Mouse (Mus musculus) intestine, embryonic 16.5 days (tissue): ENCODE data around the gene Golt1b. TPM values are rescaled to one million over a fixed set of nuclear protein-coding genes. Genes with fewer than 3 reads are reported as not detected.
A peak's percentile ranks its signal among the peaks of the same experiment; 100 is the strongest.

ENCODE experiments used
- ATAC-seq: fragments of 200-750 bp; cut with Nextera tagmentation; 2 replicates; pipeline ENCODE4 v1.8.0; 2017; ENCODE audit warnings: moderate TSS enrichment, moderate library complexity
- H3K27ac ChIP-seq: fragments of 300-500 bp; sonication (generic); 2 replicates; pipeline ENCODE4 v1.5.1; 2014; ENCODE audit warnings: mild to moderate bottlenecking, low read length
- H3K27me3 ChIP-seq: fragments of 300-500 bp; sonication (generic); replicated peaks from 2 replicates; pipeline ENCODE4 v1.6.1; 2014; ENCODE audit warnings: low read length, control low read depth, mixed read lengths; ENCODE audit not compliant: control insufficient read depth, insufficient read depth
- H3K36me3 ChIP-seq: fragments of 300-500 bp; sonication (generic); 2 replicates; pipeline ENCODE4 v1.6.1; 2014; ENCODE audit warnings: low read length, control low read depth; ENCODE audit not compliant: control insufficient read depth, insufficient read depth
- H3K4me1 ChIP-seq: fragments of 300-500 bp; sonication (generic); 2 replicates; pipeline ENCODE4 v1.6.1; 2014; ENCODE audit warnings: low read length, control low read depth, mixed read lengths; ENCODE audit not compliant: control insufficient read depth, insufficient read depth
- H3K4me2 ChIP-seq: fragments of 300-500 bp; sonication (generic); 2 replicates; pipeline ENCODE4 v1.6.1; 2014; ENCODE audit warnings: low read depth, low read length, control low read depth
- H3K4me3 ChIP-seq: fragments of 300-500 bp; sonication (generic); 2 replicates; pipeline ENCODE4 v1.5.1; 2014; ENCODE audit warnings: mild to moderate bottlenecking, low read length
- H3K9ac ChIP-seq: fragments of 300-500 bp; sonication (generic); 2 replicates; pipeline ENCODE4 v1.6.1; 2014; ENCODE audit warnings: low read depth, low read length
- H3K9me3 ChIP-seq: fragments of 300-500 bp; sonication (generic); 2 replicates; pipeline ENCODE4 v1.6.1; 2016; ENCODE audit warnings: low read length, control low read depth; ENCODE audit not compliant: control insufficient read depth
- WGBS: fragments of 180-500 bp; shearing (Covaris S2); extraction: QIAGEN DNeasy Blood & Tissue Kit; methylation state at CpG from one replicate; pipeline ENCODE4 v1.1.7; 2014; 5-methylcytosine and 5-hydroxymethylcytosine counted together
- polyA plus RNA-seq: library from polyadenylated mRNA; unstranded; fragments of >200 nt; fragmentation: Nextera tagmentation; extraction: Ambion mirVana; gene quantifications from 2 replicates; pipeline ENCODE4 v1.2.1, GENCODE M21; 2015

Golt1b gene
- polyA plus RNA-seq, 1 experiment from 2014 or later, result 59.3 TPM

GRCm38 (mm10) chr6:142411140-142411539 lies 24.1 kb downstream of the Golt1b start:
- 24% methylated on average over 1 of the region's 1 CpGs for WGBS
- ATAC-seq, result no peak

DNA sequence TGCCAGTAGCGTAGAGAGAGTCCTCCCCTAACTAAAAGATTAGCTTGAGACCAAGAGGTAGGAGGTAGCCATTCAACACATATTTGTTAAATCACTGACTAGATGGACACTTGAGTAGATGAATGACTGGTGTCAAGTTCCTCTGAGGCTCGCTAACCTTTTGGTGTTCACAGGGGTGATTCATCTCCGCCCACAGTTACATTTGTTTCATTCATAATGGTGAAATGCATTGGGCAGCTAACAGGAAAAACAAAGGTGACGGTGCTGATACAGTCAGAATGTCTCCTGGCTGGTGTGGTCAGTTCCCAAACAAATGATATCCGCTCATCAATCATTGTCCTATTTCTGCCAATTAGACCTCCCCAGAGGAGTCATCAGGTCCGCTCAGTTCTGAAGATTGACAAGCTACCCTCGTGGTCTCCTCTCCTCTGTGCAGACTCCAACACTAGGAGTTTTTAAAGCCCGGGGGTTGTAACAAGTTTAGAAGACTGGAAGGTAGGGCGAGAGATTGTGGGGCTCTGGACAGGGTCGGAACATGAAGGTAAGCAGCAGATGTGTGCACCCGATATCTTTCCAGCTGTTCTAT lies 26.0 kb downstream of the Golt1b start, which contains the start of gene Spx:
Gene Spx (plus strand): TSS at position 536 of the 586 bp plus-strand sequence.
- 61% methylated on average over 11 of the region's 11 CpGs for WGBS
- H3K4me1 ChIP-seq, result 0 out of 2 replicates have a peak, but pooled peaks cover 3% of the 10 kb centered on the region
- no peak within 1 kb of the TSS for H3K4me2 ChIP-seq
- ATAC-seq, result no peak
- no peak within 1 kb of the TSS for H3K27ac ChIP-seq
- H3K36me3 ChIP-seq, result no peaks in the 10 kb centered on the region
- H3K27me3 ChIP-seq, result peaks cover 13% of the 10 kb centered on the region; the same call in 1 of the 2 replicates
- no peaks in the 10 kb centered on the region for H3K9me3 ChIP-seq
- H3K9ac ChIP-seq, result no peak within 1 kb of the TSS
- H3K4me3 ChIP-seq, result no peak within 1 kb of the TSS

More at GRCm38 (mm10) chr6:142411140-142411539, 24.1 kb downstream of the Golt1b start:
- Histone ChIP-seq H3K36me3 (no peaks in the 10 kb centered on the region), H3K4me2 (no peak overlapping the region), H3K27ac (no peak overlapping the region), H3K4me1 (0 out of 2 replicates have a peak, but pooled peaks cover 3% of the 10 kb centered on the region), H3K27me3 (peaks cover 13% of the 10 kb centered on the region; the same call in 1 of the 2 replicates), H3K4me3 (no peak overlapping the region), H3K9me3 (no peaks in the 10 kb centered on the region), H3K9ac (no peak overlapping the region)

GRCm38 (mm10) chr6:142413845-142414244 lies 26.8 kb downstream of the Golt1b start:
- ATAC-seq, result no peak
- no peaks in the 10 kb centered on the region for H3K36me3 ChIP-seq
- H3K27me3 ChIP-seq, result peaks cover 13% of the 10 kb centered on the region; the same call in 1 of the 2 replicates
- no peaks in the 10 kb centered on the region for H3K9me3 ChIP-seq
- no peak overlapping the region for H3K9ac ChIP-seq
- no peak overlapping the region for H3K27ac ChIP-seq
- H3K4me1 ChIP-seq, result 0 out of 2 replicates have a peak, but pooled peaks cover 3% of the 10 kb centered on the region
- 19% methylated on average over 12 of the region's 12 CpGs for WGBS
- H3K4me2 ChIP-seq, result no peak overlapping the region
- H3K4me3 ChIP-seq, result no peak overlapping the region

GRCm38 (mm10) chr6:142414597-142414996 lies 27.6 kb downstream of the Golt1b start:
- Histone ChIP-seq H3K9me3 (no peaks in the 10 kb centered on the region), H3K27ac (no peak overlapping the region), H3K4me2 (peak overlapping the region; percentile 52), H3K4me1 (0 out of 2 replicates have a peak, but pooled peaks cover 3% of the 10 kb centered on the region), H3K9ac (no peak overlapping the region), H3K36me3 (no peaks in the 10 kb centered on the region), H3K27me3 (peaks cover 13% of the 10 kb centered on the region; the same call in 1 of the 2 replicates), H3K4me3 (peak overlapping the region; percentile 33)
- no peak for ATAC-seq
- WGBS, result 2% methylated on average over 24 of the region's 24 CpGs

GRCm38 (mm10) chr6:142424976-142425375 lies 38.0 kb downstream of the Golt1b start:
- Histone ChIP-seq H3K36me3 (no peaks in the 10 kb centered on the region), H3K9ac (no peak overlapping the region), H3K4me1 (no peaks in the 10 kb centered on the region), H3K27me3 (no peaks in the 10 kb centered on the region), H3K27ac (no peak overlapping the region), H3K4me3 (no peak overlapping the region), H3K9me3 (no peaks in the 10 kb centered on the region), H3K4me2 (no peak overlapping the region)
- WGBS, result 76% methylated on average over 7 of the region's 7 CpGs
- no peak for ATAC-seq

- no peak for ATAC-seq
Observed at GRCm38 (mm10) chr6:142429072-142429471, 42.1 kb downstream of the Golt1b start.

GRCm38 (mm10) chr6:142451381-142451780 lies 64.4 kb downstream of the Golt1b start:
- WGBS, result 70% methylated on average over 12 of the region's 12 CpGs
- Histone ChIP-seq H3K27ac (no peak overlapping the region), H3K4me2 (no peak overlapping the region), H3K9me3 (no peaks in the 10 kb centered on the region), H3K4me1 (no peaks in the 10 kb centered on the region), H3K27me3 (no peaks in the 10 kb centered on the region), H3K36me3 (no peaks in the 10 kb centered on the region), H3K9ac (no peak overlapping the region), H3K4me3 (no peak overlapping the region)
- ATAC-seq, result no peak

More at GRCm38 (mm10) chr6:142429072-142429471, 42.1 kb downstream of the Golt1b start:
- H3K27me3 ChIP-seq, result no peaks in the 10 kb centered on the region
- no peaks in the 10 kb centered on the region for H3K9me3 ChIP-seq
- H3K4me3 ChIP-seq, result no peak overlapping the region
- H3K9ac ChIP-seq, result no peak overlapping the region
- no peak overlapping the region for H3K27ac ChIP-seq
- H3K4me1 ChIP-seq, result no peaks in the 10 kb centered on the region
- no peak overlapping the region for H3K4me2 ChIP-seq
- H3K36me3 ChIP-seq, result no peaks in the 10 kb centered on the region

DNA sequence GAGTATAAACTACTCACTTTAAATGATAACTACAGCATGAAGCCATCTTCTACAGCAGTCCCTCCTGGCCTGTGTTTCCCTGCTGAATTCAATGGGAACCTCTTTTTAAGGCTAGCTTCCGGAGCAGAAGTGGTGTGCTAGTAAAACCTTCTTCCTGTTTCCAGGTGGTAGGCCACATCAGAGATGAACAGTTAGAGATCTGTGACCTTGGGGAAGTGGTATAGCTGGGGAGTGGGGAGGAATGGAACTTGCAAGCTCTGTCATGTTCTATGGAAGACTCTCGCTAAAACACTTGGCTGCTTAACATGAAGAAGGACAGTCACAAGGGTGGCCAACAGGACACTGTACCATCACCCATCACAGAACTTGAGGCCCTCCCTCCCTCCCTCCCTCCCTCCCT lies 66.3 kb downstream of the Golt1b start:
- Histone ChIP-seq H3K36me3 (no peaks in the 10 kb centered on the region), H3K27me3 (no peaks in the 10 kb centered on the region), H3K4me3 (no peak overlapping the region), H3K9ac (no peak overlapping the region), H3K27ac (no peak overlapping the region), H3K9me3 (no peaks in the 10 kb centered on the region), H3K4me2 (no peak overlapping the region), H3K4me1 (no peaks in the 10 kb centered on the region)
- 91% methylated on average over 2 of the region's 2 CpGs for WGBS
- ATAC-seq, result no peak
